Mouse (Mus musculus): ENCODE measurements around the gene Hoxc13.

- TF ChIP-seq GATA1 (IDR thresholded peaks at IDR 0.05; ENCODE audit: borderline replicate concordance, low read length) (no peak), FLI1 (IDR thresholded peaks at IDR 0.05; ENCODE audit: low read length) (no peak)
Measured at GRCm38 (mm10) chr15:102922012-102922362, 1.1 kb downstream of the Hoxc13 start.

Data from megakaryocyte, embryonic 14.5 days (primary cell).